Mouse (Mus musculus) liver, postnatal 0 days (tissue): Measurements from ENCODE around the gene St6gal1. TPM values are rescaled to one million over a fixed set of nuclear protein-coding genes. Genes with fewer than 3 reads are reported as not detected.

ENCODE experiments used
- ATAC-seq: fragments of 200-750 bp; cut with Nextera tagmentation; 2 replicates; pipeline ENCODE4 v1.8.0; 2017; ENCODE audit warnings: mild to moderate bottlenecking, moderate library complexity
- DNase-seq: peaks from one replicate; pipeline ENCODE4 v3.0.0-alpha.2; 2016
- H3K27ac ChIP-seq: fragments of 300-500 bp; sonication (generic); 2 replicates; pipeline ENCODE4 v1.5.1; 2014; ENCODE audit warnings: antibody characterized with exemption, moderate library complexity, mild to moderate bottlenecking, low read depth
- H3K27me3 ChIP-seq: fragments of 300-500 bp; sonication (generic); 2 replicates; pipeline ENCODE4 v1.6.1; 2014; ENCODE audit warnings: low read length, control low read depth, mixed read lengths; ENCODE audit not compliant: insufficient read depth
- H3K36me3 ChIP-seq: fragments of 300-500 bp; sonication (generic); replicated peaks from 2 replicates; pipeline ENCODE4 v1.6.1; 2014; ENCODE audit warnings: mild to moderate bottlenecking, control low read depth, low read length, moderate library complexity, mixed read lengths; ENCODE audit not compliant: insufficient read depth
- H3K4me1 ChIP-seq: fragments of 300-500 bp; sonication (generic); 2 replicates; pipeline ENCODE4 v1.6.1; 2014; ENCODE audit warnings: antibody characterized with exemption, mild to moderate bottlenecking, control low read depth; ENCODE audit not compliant: insufficient read depth
- H3K4me2 ChIP-seq: fragments of 300-500 bp; sonication (generic); 2 replicates; pipeline ENCODE4 v1.6.1; 2014; ENCODE audit warnings: low read depth, mild to moderate bottlenecking, low read length, moderate library complexity, mixed read lengths
- H3K4me3 ChIP-seq: fragments of 300-500 bp; sonication (generic); 2 replicates; pipeline ENCODE4 v1.5.1; 2014; ENCODE audit warnings: low read depth, low read length
- H3K9ac ChIP-seq: fragments of 300-500 bp; sonication (generic); replicated peaks from 2 replicates; pipeline ENCODE4 v1.6.1; 2014; ENCODE audit warnings: mild to moderate bottlenecking, moderate library complexity
- H3K9me3 ChIP-seq: fragments of 300-500 bp; sonication (generic); 2 replicates; pipeline ENCODE4 v1.6.1; 2016; ENCODE audit warnings: mild to moderate bottlenecking, control low read depth, low read length, mixed read lengths
- CTCF ChIP-seq: sonication (generic); IDR thresholded peaks from 2 replicates; pipeline ENCODE4 v1.5.1; 2016; ENCODE audit warnings: antibody characterized with exemption, low read depth
- EP300 ChIP-seq: IDR thresholded peaks from 2 replicates; pipeline ENCODE4 v1.6.1; 2016; ENCODE audit warnings: antibody characterized with exemption, low read depth, mild to moderate bottlenecking
- WGBS: fragments of 180-500 bp; shearing (Covaris S2); extraction: QIAGEN DNeasy Blood & Tissue Kit; methylation state at CpG from one replicate; pipeline ENCODE4 v1.1.7; 2014; ENCODE audit not compliant: insufficient replicate concordance; 5-methylcytosine and 5-hydroxymethylcytosine counted together
- polyA plus RNA-seq: library from polyadenylated mRNA; unstranded; fragments of >200 nt; fragmentation: Nextera tagmentation; extraction: Ambion mirVana; gene quantifications from 2 replicates; pipeline ENCODE4 v1.2.1, GENCODE M21; 2015

St6gal1 gene
- polyA plus RNA-seq, 1 experiment from 2014 or later, result 17.1 TPM

DNA sequence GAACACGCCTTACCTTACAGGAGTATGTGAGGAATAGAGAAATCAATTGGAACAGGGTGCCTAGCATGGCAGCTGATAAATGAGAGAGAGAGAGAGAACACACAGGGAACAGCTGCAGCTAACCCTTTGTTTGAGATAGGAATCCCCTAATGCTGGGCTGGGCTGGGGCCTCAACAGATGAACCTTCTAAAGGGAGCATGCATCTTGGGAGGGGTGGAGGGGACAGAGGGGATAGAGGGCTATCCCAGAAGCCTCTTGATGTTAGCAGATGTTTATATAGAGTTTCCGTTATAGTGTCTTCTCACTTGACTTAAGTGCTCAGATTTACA, 26.9 kb downstream of the St6gal1 start:
- DNase-seq, result no peak
- Histone ChIP-seq H3K4me1 (no peaks in the 10 kb centered on the region), H3K27me3 (no peaks in the 10 kb centered on the region), H3K4me3 (no peak overlapping the region), H3K27ac (no peak overlapping the region), H3K4me2 (no peak overlapping the region), H3K36me3 (no peaks in the 10 kb centered on the region), H3K9ac (no peak overlapping the region), H3K9me3 (no peaks in the 10 kb centered on the region)
- 74% methylated on average over 2 of the region's 2 CpGs for WGBS
- TF ChIP-seq CTCF (no peak), EP300 (no peak)
- no peak for ATAC-seq

DNA sequence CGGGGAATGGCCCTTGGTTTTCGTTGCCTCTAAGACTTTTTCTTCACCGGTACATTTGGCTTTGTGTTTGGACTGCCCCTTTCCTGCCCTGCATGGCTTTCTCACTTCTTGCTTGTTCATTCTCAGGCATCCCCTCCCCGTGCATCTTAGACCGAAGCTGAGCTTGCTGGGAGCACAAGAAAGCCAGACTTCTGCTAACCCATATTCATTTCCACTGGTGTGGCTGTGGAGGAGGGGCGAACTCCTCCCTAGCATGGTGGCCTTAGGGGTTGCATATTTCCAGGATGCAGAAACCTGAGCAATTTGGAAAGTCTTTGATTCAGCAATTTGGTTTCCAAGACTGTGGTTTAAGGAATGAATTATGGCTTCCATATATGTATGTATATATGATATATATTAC, 29.1 kb downstream of the St6gal1 start:
- DNase-seq (no peak), ATAC-seq (no peak)
- H3K4me2 ChIP-seq, result no peak overlapping the region
- TF ChIP-seq EP300 (no peak), CTCF (no peak)
- no peaks in the 10 kb centered on the region for H3K4me1 ChIP-seq
- WGBS, result 66% methylated on average over 6 of the region's 6 CpGs
- no peaks in the 10 kb centered on the region; the same call in 1 of the 2 replicates for H3K27me3 ChIP-seq
- H3K4me3 ChIP-seq, result no peak overlapping the region
- H3K36me3 ChIP-seq, result 0 out of 2 replicates have a peak, but pooled peaks cover 3% of the 10 kb centered on the region
- no peak overlapping the region for H3K9ac ChIP-seq
- H3K9me3 ChIP-seq, result no peaks in the 10 kb centered on the region
- H3K27ac ChIP-seq, result no peak overlapping the region

DNA sequence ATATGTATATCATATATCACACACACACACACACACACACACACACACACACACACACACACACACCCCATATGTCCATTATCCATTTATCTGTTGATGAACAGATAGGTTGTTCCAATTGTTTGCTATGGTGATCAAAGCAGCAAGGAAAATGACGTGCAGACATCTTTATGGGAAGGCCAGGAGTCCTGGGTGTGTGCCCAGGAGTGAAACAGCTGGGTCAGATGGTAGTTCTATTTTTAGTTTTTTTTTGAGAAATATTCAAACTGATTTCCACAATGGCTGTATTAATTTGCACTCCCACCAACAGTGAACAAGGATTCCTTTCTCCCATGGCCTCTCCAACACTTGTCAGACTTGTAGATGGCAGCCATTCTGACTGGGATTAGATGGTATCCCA, 29.5 kb downstream of the St6gal1 start:
- no peaks in the 10 kb centered on the region for H3K9me3 ChIP-seq
- WGBS, result 61% methylated on average over 1 of the region's 1 CpGs
- peaks cover 1% of the 10 kb centered on the region; the same call in 1 of the 2 replicates for H3K4me1 ChIP-seq
- H3K4me3 ChIP-seq, result no peak overlapping the region
- H3K27me3 ChIP-seq, result no peaks in the 10 kb centered on the region; the same call in 1 of the 2 replicates
- H3K4me2 ChIP-seq, result no peak overlapping the region
- 0 out of 2 replicates have a peak, but pooled peaks cover 3% of the 10 kb centered on the region for H3K36me3 ChIP-seq
- DNase-seq (no peak), ATAC-seq (no peak)
- no peak overlapping the region for H3K27ac ChIP-seq
- TF ChIP-seq EP300 (no peak), CTCF (no peak)
- H3K9ac ChIP-seq, result no peak overlapping the region

DNA sequence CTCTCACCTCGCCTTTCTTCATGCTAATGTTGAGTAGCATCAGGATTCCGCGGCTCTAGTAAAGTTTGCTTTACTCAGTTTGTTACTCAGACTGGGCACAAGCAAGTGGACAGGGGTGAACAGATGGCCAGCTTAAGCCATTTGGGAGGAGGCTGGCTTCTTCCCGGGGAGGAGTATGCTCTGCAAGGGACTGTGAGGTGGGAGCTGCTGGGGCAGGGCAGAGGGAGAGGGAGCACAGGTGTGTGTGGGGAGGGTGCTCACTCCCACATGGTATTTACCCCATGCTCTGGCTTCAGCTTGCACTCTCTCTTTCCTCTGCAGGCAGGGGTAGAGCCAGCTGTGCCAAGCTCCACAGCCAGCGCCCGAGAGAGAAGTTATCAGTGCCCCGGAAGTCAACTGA, 32.1 kb downstream of the St6gal1 start:
- Histone ChIP-seq H3K9ac (no peak overlapping the region), H3K27me3 (no peaks in the 10 kb centered on the region; the same call in 1 of the 2 replicates), H3K4me3 (no peak overlapping the region), H3K36me3 (0 out of 2 replicates have a peak, but pooled peaks cover 3% of the 10 kb centered on the region), H3K4me2 (no peak overlapping the region), H3K27ac (no peak overlapping the region), H3K4me1 (peaks cover 6% of the 10 kb centered on the region; the same call in 1 of the 2 replicates), H3K9me3 (no peaks in the 10 kb centered on the region)
- 64% methylated on average over 7 of the region's 7 CpGs for WGBS
- TF ChIP-seq EP300, result no peak
- no peak for TF ChIP-seq CTCF
- ATAC-seq, result no peak
- DNase-seq, result no peak

DNA sequence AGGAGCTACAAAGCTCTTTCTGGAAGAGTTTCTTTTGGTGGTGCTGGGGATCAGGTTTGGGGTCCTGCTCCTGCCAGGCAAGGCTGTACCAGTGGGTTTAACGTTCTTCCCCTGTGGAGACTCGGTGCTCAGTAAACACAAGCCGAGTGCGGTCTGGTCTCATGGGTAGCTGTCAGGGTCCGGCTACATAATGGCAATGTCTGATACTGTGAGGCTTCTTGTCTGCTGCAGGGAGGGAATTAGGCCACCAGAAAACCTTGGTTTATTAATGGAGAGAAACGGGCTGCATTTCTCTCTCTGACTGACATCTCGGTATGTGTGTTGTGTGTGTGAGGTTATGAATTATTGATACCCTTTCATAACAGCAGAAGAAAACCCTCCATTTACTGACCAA, 33.9 kb downstream of the St6gal1 start:
- no peak for ATAC-seq
- no peak overlapping the region for H3K4me3 ChIP-seq
- no peak for DNase-seq

DNA sequence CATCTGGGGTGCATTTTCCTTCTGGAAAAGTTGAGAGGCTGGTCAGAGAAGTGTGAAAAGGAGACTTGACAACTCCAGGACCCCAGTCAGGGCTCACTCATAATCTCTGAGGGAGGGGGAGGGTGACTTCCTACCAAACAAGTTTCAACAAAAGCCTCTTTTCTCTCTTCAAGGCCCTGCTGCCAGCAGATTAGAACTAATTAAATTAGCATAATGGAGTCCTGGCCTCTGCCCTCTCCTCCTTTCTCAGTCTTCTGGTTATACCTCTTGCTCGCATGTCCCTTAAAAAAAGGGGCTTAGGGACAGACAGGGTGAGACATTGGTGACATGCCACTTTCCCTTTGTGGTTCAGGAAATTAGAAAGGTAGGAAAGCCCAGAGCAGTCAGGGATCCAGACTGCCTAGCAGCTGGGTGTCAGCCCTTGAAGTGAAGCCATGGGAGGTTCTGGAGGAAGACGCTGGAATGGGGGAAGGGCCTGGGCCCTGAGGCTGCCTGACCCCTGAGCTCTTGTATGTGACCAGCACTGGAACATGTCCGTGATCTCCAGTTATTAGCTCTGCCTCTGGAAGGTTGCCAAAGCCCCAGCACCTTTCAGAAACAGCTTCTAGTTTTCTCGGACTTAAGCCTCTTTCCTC, 34.4 kb downstream of the St6gal1 start:
- no peak for DNase-seq
- no peaks in the 10 kb centered on the region; the same call in 1 of the 2 replicates for H3K27me3 ChIP-seq
- TF ChIP-seq EP300 (no peak), CTCF (no peak)
- no peak for ATAC-seq
- H3K9ac ChIP-seq, result no peak overlapping the region; the same call in 1 of the 2 replicates
- H3K4me2 ChIP-seq, result no peak overlapping the region
- no peak overlapping the region for H3K27ac ChIP-seq
- H3K4me1 ChIP-seq, result peaks cover 6% of the 10 kb centered on the region; the same call in 1 of the 2 replicates
- H3K36me3 ChIP-seq, result 0 out of 2 replicates have a peak, but pooled peaks cover 6% of the 10 kb centered on the region
- H3K4me3 ChIP-seq, result no peak overlapping the region
- H3K9me3 ChIP-seq, result no peaks in the 10 kb centered on the region
- WGBS, result 44% methylated on average over 4 of the region's 4 CpGs

More for the DNA sequence above, 33.9 kb downstream of the St6gal1 start:
- Histone ChIP-seq H3K9ac (no peak overlapping the region), H3K4me2 (no peak overlapping the region), H3K27me3 (no peaks in the 10 kb centered on the region; the same call in 1 of the 2 replicates), H3K9me3 (no peaks in the 10 kb centered on the region), H3K4me1 (peaks cover 6% of the 10 kb centered on the region; the same call in 1 of the 2 replicates), H3K36me3 (0 out of 2 replicates have a peak, but pooled peaks cover 6% of the 10 kb centered on the region), H3K27ac (no peak overlapping the region)
- WGBS, result 48% methylated on average over 7 of the region's 7 CpGs
- TF ChIP-seq CTCF (no peak), EP300 (no peak)

DNA sequence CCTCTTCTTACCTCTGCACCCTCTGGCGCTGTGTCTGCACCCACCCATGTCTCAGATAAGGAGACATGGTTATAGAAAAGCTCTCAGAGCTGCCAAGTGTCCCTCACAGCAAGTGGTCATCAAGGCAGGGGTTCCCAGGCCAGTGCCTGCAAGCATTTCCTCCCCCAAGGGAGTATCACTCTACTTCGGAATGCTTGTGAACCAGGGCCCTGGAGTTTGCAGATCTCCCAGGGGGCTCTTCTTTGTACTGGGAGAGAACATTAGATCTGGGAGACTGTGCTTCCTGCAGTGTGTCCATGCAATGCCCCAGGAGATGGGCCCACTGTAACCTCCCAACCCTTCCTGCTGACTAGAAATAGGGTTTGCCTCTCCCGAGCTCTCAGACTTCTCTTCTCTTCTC, 35.0 kb downstream of the St6gal1 start:
- 59% methylated on average over 3 of the region's 3 CpGs for WGBS
- TF ChIP-seq EP300 (no peak), CTCF (no peak)
- Histone ChIP-seq H3K27ac (no peak overlapping the region), H3K4me2 (no peak overlapping the region), H3K27me3 (no peaks in the 10 kb centered on the region; the same call in 1 of the 2 replicates), H3K36me3 (0 out of 2 replicates have a peak, but pooled peaks cover 6% of the 10 kb centered on the region), H3K4me3 (no peak overlapping the region), H3K9me3 (no peaks in the 10 kb centered on the region), H3K9ac (no peak overlapping the region), H3K4me1 (peaks cover 6% of the 10 kb centered on the region; the same call in 1 of the 2 replicates)
- ATAC-seq, result no peak
- no peak for DNase-seq
